Mouse (Mus musculus): ENCODE data around the gene Ehmt2.

Gene Ehmt2

DNA sequence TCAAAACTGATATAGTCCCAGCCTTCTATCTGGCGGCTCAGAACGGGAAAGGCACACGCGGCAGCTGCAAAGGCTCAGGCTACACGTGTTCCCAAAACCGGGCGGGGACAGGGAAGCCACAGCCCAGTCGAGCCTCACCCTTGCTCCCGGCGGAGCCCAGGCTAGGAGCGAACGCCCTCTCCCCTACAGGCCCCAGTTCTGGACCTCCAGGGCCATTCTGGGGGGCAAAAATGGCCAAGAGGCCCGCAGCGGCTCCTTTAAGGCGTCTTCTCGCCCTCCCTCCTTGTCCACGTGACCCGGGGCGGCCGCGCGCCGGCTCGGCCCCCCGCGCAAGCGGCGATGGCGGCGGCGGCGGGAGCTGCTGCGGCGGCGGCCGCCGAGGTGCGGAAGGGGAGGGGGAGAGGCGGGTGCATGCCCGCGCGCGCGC, at the start of gene Ehmt2, which contains the start of gene C2:
Ehmt2 (plus strand) TSS at position 310 of the 427 bp plus-strand sequence.
C2 (minus strand) TSS at position 106 of the 427 bp plus-strand sequence.
- DNase-seq (ENCODE audit: low spot score): peak; percentile 75

DNA sequence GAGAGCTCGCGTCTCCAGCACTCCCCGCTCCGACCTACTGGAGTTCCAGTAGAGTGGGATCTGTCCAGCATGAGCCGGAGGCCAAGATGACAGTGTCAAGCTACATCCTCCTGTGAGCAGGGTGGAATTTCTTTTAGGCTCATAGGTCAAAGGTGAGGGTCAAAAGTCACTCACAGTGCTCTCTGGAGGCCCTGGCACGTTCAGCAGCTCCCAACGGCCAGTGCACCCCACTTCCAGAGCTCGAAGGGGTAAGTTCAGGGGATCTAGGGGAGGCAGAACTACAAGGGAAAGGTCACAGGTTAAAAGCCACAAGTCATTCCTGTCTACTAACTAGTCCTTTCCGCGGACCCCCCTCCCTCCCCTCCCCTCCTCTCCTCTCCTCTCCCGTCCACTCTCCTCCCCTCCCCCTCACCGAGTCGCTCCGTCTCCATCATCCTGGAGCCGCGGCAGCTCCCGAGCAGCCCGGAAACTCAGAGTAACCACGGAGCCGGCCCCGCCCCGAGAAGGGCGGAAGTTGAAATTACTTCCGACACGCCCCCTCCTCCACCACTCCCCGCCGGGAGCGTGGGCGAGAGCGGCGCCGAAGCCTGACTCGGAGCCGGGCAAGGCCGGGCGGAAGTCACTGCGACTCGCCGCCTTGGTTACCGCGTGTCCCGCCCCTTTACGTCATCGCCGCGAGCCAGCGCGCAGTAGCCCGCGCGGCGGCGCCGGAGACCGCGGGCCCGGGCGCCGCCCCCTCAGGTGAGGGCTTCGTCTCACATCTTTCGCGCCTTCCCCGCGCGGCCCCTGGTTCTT, 48.4 kb upstream of the Ehmt2 start, which contains the start of the genes Skiv2l and Nelfe:
Skiv2l (minus strand) TSS at position 489 of the 795 bp plus-strand sequence.
Nelfe (plus strand) TSS at position 670 of the 795 bp plus-strand sequence.
- peak; percentile 97 for DNase-seq (ENCODE audit: low spot score)

GRCm38 (mm10) chr17:34850517-34851125, 47.6 kb upstream of the Ehmt2 start:
- DNase-seq (ENCODE audit: low spot score): no peak

- no peak for DNase-seq (ENCODE audit: low spot score)
Measured at GRCm38 (mm10) chr17:34853511-34853910, 44.8 kb upstream of the Ehmt2 start.

GRCm38 (mm10) chr17:34854761-34855160, 43.5 kb upstream of the Ehmt2 start:
- DNase-seq (ENCODE audit: low spot score): no peak

- peak; percentile 47 for DNase-seq (ENCODE audit: low spot score)
Measured at GRCm38 (mm10) chr17:34855825-34856224, 42.4 kb upstream of the Ehmt2 start.

GRCm38 (mm10) chr17:34858670-34859069, 39.6 kb upstream of the Ehmt2 start:
- no peak for DNase-seq (ENCODE audit: low spot score)

DNA sequence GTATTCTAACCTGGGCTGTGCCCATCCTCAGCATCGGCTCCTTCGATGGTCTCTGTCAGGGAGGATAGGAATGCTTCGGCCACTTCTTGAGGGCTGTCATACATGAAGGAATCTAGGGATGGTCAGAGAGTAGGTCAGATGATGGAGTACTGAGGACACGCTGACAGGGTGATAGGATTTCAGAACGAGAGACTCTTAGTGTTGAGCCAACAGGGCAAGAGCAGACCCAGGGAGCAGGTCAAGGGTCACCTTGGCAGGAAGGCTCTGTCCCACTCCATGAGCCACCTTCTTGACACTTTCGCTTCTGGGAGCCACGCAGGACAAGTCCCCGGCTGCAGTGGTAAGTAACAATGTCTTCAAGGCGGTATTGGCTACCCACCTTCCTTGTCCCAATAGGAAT, 37.8 kb upstream of the Ehmt2 start:
- DNase-seq (ENCODE audit: low spot score): no peak

DNA sequence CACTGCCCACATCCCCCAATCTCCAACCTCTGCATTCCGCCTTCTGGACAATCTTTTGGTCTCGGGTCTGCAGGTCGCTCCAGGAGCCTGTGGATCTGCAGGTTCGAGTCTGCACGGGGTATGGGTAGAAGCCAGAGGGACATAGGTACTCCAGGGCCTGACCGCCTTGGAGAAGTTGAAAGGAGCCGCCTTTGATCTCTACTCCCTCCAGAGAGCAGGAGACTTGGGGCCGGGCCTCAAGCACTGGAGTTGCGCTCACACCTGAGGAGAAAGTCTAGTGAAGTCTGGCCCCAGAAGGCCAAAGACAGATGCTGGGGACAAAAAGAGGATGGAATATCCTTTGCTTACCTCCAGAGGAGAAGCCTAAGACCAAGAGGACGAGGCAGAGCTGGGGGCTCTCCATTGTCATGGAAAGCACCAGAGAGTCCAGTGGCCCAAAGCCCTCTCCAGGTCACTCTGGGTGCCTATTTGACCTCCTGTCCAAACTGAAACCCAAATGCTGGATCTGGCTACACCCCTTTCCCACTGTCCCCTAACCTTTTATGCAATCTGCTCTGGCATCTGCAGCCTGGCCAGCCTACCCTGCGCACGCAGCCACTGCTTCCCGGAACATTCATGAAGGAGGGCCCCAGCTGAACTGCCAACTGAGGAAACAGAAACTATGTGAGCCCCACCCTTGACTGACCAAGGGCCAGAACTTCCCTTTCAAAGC, 36.4 kb upstream of the Ehmt2 start:
- DNase-seq (ENCODE audit: low spot score): no peak

DNA sequence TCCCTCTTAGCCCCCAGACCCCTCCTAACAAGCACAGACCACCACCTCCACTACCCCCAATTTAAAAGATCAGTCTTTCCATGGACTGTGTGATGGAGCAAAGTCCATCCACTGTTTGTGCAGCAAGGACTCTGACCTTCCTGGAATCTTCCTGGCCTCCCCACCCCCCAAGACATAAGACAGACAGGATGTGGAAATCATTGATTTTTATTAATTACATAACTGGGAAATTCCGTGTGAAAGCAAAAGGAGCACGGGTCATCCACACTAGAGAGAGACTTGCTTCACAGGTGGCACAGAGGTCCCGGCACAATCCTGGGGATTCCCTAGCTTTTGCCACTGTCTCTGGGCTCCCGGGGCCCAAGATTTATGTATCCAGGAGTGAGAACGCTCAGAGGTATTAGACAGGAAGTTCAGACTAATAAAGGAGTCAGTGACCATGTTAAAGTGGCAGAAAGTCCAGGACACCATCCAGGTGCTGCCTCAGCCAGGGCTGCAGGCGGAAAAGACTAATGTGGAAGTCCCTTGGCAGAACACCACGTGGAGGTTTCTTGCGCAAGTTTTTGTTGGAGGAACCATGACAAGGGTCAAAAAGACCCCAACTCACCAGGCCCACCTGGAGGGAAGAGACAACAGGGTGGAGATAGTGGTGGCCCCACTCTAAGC, 35.7 kb upstream of the Ehmt2 start, which contains the start of gene Cfb:
Cfb (minus strand) TSS at position 103 of the 666 bp plus-strand sequence.
- DNase-seq (ENCODE audit: low spot score): no peak

- no peak for DNase-seq (ENCODE audit: low spot score)
Measured at GRCm38 (mm10) chr17:34865981-34866380, 32.3 kb upstream of the Ehmt2 start.

DNA sequence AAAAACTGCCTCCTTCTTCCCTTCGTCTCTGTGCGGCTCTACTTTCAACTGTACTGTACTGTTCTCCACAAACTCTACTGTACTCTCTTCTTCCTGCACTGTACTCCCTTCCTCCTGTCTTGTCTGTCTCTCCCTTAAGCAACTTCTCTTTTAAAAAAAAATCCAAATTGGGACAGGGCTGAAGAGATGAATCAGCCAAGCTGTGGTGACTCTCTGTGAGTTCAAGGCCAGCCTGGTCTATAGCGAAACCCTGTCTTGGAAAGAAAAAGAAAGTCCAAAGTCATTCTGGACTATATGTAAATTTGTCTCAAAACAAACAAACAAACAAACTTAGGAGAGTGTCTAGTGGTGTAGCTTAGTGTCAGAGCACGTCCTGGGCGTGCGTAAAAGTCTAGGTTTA, 23.9 kb upstream of the Ehmt2 start:
- DNase-seq (ENCODE audit: low spot score): no peak

- DNase-seq (ENCODE audit: low spot score): no peak
Measured at GRCm38 (mm10) chr17:34879336-34879879, 18.9 kb upstream of the Ehmt2 start, which contains the start of gene Zbtb12. Zbtb12 (plus strand) TSS chr17:34879483.

GRCm38 (mm10) chr17:34881166-34881565, 17.1 kb upstream of the Ehmt2 start:
- no peak for DNase-seq (ENCODE audit: low spot score)

DNA sequence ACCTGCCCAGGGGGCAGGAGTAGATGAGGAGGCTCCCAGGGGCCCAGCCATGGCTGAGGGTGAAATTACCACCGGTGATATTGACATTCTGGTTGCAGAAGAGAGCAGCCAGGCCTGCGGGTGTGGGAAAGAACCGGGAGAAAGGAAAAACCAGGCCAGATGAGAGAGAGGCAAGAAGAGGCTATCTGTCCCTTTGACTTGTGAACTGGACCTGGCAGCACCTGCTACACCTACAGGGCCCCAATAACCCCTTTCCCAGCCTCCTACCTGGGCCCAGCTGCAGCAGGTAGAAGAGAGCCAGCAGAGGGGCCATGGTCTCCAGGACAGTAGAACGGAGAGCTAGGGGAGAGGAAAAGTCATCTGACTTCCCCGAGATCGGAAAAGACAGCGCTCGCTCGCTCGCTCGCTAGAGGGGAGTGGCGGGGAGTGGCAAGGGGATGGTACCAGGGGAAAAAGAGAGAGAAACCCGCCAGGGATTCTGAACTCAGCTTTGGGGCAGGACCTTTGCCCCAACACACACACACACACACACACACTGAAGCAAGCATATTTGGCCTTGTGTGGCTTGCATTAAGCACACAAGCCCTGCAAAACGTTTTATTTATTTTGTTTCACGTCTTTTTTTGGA, 16.5 kb upstream of the Ehmt2 start, which contains the start of gene Gm20547:
Gm20547 (minus strand) TSS at position 360 of the 628 bp plus-strand sequence.
- no peak for DNase-seq (ENCODE audit: low spot score)

GRCm38 (mm10) chr17:34883332-34883731, 14.9 kb upstream of the Ehmt2 start:
- DNase-seq (ENCODE audit: low spot score): no peak

DNA sequence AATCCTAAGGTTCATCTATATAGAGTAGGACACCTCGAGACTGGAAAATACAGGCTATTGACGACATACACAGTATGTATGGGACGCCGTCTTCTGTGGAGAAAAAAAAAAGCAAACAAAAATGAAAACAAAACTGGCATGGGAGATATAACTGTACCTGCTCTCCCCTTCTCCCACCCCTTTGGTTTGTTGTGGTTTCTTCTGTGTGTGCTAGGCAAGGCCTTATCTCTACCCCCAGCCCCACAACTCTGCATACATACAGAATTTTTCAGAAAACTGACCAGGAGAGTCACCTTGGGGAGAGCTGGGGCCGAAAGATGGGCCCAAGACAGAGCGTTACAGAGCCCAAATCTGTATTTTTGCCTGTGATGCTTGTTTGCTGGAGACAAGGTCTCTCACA, 13.6 kb upstream of the Ehmt2 start:
- DNase-seq (ENCODE audit: low spot score): no peak

- no peak for DNase-seq (ENCODE audit: low spot score)
Measured at GRCm38 (mm10) chr17:34885615-34886014, 12.7 kb upstream of the Ehmt2 start.

DNA sequence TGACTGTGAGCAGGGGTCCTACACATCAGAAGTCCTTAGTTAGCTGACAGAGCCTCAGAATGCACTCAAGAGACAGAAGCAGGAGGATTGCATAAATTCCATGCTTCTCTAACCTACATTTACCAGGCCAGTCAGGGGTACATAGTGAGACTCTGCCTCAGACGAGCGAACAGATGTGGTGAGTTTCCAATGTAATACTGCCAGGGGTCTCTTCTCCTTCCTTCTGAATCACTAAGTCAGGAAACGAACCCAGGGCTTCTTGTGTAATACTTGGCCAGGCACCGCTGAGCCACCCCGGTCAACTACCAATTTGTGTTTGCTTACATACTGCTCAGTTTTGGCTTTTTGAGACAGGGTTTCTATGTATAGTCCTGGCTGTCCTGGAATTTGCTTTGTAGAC, 10.3 kb upstream of the Ehmt2 start:
- DNase-seq (ENCODE audit: low spot score): no peak

- no peak for DNase-seq (ENCODE audit: low spot score)
Measured at GRCm38 (mm10) chr17:34890074-34890743, 8.1 kb upstream of the Ehmt2 start.

Data from ovary, postnatal 14 days (tissue).